ENCODE assay signal across 9 mouse cellular contexts in genomic region chr11:98787691-98788090, GRCm38 (mm10). TPM values are rescaled to one million over a fixed set of nuclear protein-coding genes. Genes with fewer than 3 reads are reported as not detected.
DNase-seq lines count a peak whose midpoint lies in the region; ATAC-seq and TF ChIP-seq lines count a peak whose summit lies in the region.
"Had no signal": no experiment of that assay in that cellular context is flagged by ENCODE, and none has a peak within 500 bp of the region (broad histone marks: within the 10 kb centered on the region; RNA-seq: fewer than 3 reads in every experiment).

No protein-coding gene starts in this region.

- no peaks in the 10 kb centered on the region for H3K9me3 ChIP-seq in heart, embryonic 13.5 days
- H3K9me3 ChIP-seq in lung, postnatal 0 days (ENCODE audit: low read length), result no peaks in the 10 kb centered on the region

- no peak overlapping the region for H3K4me3 ChIP-seq in heart, embryonic 13.5 days
- H3K4me3 ChIP-seq in lung, postnatal 0 days (ENCODE audit: low read depth, low read length), result no peak overlapping the region
- no peak overlapping the region for H3K4me3 ChIP-seq in brown adipose tissue, adult 24 weeks (ENCODE audit: insufficient read depth, low read depth, low read length)

- peak; percentile 72 for TF ChIP-seq CTCF in lung, postnatal 0 days (IDR thresholded peaks at IDR 0.05)

- ATAC-seq in heart, embryonic 13.5 days (ENCODE audit: extremely low read depth, insufficient number of reproducible peaks, low FRiP score, low TSS enrichment), result no peak
- no peak for ATAC-seq in lung, postnatal 0 days

- no peaks in the 10 kb centered on the region for H3K27me3 ChIP-seq in heart, embryonic 13.5 days (replicated peaks)
- no peaks in the 10 kb centered on the region for H3K27me3 ChIP-seq in lung, postnatal 0 days (replicated peaks; ENCODE audit: insufficient read depth, low read length)
- no peaks in the 10 kb centered on the region for H3K27me3 ChIP-seq in splenic B cell, adult 2 months (ENCODE audit: control insufficient read depth, insufficient read depth, low read length, poor library complexity, severe bottlenecking)

- TF ChIP-seq EP300 in lung, postnatal 0 days (IDR thresholded peaks at IDR 0.05), result no peak

- no peak overlapping the region; the same call in 1 of the 2 replicates for H3K9ac ChIP-seq in heart, embryonic 13.5 days
- no peak overlapping the region for H3K9ac ChIP-seq in lung, postnatal 0 days (replicated peaks; ENCODE audit: low read depth)

- H3K4me2 ChIP-seq in heart, embryonic 13.5 days, result peak overlapping the region; percentile 67; the same call in 1 of the 2 replicates
- no peak overlapping the region for H3K4me2 ChIP-seq in lung, postnatal 0 days (replicated peaks; ENCODE audit: low read depth, low read length)

- peak overlapping the region; percentile 98 for H3K27ac ChIP-seq in heart, embryonic 13.5 days (replicated peaks)
- no peak overlapping the region; the same call in 1 of the 2 replicates for H3K27ac ChIP-seq in lung, postnatal 0 days (ENCODE audit: low read length)
- peak overlapping the region; percentile 58 for H3K27ac ChIP-seq in brown adipose tissue, adult 24 weeks (replicated peaks; ENCODE audit: low read depth, low read length)

- 96% methylated on average over 1 of the region's 1 CpGs for WGBS in heart, embryonic 13.5 days
- 95% methylated on average over 1 of the region's 1 CpGs for WGBS in lung, postnatal 0 days

- no peaks in the 10 kb centered on the region for H3K36me3 ChIP-seq in heart, embryonic 13.5 days
- no peaks in the 10 kb centered on the region for H3K36me3 ChIP-seq in lung, postnatal 0 days (ENCODE audit: insufficient read depth, low read length)
- H3K36me3 ChIP-seq in splenic B cell, adult 2 months (ENCODE audit: control insufficient read depth, insufficient read depth, low read length, poor library complexity, severe bottlenecking), result no peaks in the 10 kb centered on the region

- peaks cover 72% of the 10 kb centered on the region for H3K4me1 ChIP-seq in heart, embryonic 13.5 days
- peaks cover 34% of the 10 kb centered on the region for H3K4me1 ChIP-seq in lung, postnatal 0 days (ENCODE audit: insufficient read depth, low read depth, low read length)
- peaks cover 25% of the 10 kb centered on the region for H3K4me1 ChIP-seq in brown adipose tissue, adult 24 weeks (ENCODE audit: control insufficient read depth, insufficient read depth, insufficient read length, low read length)

- no peak for DNase-seq in heart, adult 8-10 months (ENCODE audit: low spot score)
- DNase-seq in lung, postnatal 0 days (ENCODE audit: low spot score), result peak; percentile 52
- DNase-seq in lung, postnatal 25 days (ENCODE audit: low spot score), result no peak
- peak; percentile 50 for DNase-seq in splenic B cell, adult 2 months (ENCODE audit: low read depth, low spot score)
- no peak for DNase-seq in urinary bladder, adult 18-20 months (ENCODE audit: low spot score in 2 of 2)
- DNase-seq in left cerebral cortex, adult 8-10 months (ENCODE audit: low spot score in 2 of 2), result no peak
- DNase-seq: layer of hippocampus, adult 9-11 months had no signal

RNA-seq across cellular contexts. Expression of gene Msl1, which starts 7.6 kb away (rescaled TPM):
- polyA plus RNA-seq in heart, embryonic 13.5 days (2015; fragmentation: Nextera tagmentation; extraction: Ambion mirVana), result 14.6 and 15.7 TPM in 2 replicates
- total RNA-seq in heart, adult 8-10 months (2022), result 10 to 100 TPM; 72.1 to 84.3 (median 78.7) TPM
- polyA plus RNA-seq in lung, postnatal 0 days (2015; fragmentation: Nextera tagmentation; extraction: Ambion mirVana), result 16.3 and 21.3 TPM in 2 replicates
- polyA plus RNA-seq in brown adipose tissue, adult 24 weeks (2012; ENCODE audit: insufficient read depth, insufficient read length, missing spikeins), result 36.3 and 40.8 TPM in 2 replicates
- 100 to 1,000 TPM; 167 to 198 (median 186) TPM for total RNA-seq in left cerebral cortex, adult 8-10 months (2022)

RNA-seq across cellular contexts. Expression of gene Nr1d1, which starts 12.6 kb away (rescaled TPM):
- 5.9 and 6.4 TPM in 2 replicates for polyA plus RNA-seq in heart, embryonic 13.5 days (2015; fragmentation: Nextera tagmentation; extraction: Ambion mirVana)
- total RNA-seq in heart, adult 8-10 months (2022), result 100 to 1,000 TPM in 2 of 4 experiments, 10 to 100 TPM in 2; 81.4 to 121 (median 101) TPM
- polyA plus RNA-seq in lung, postnatal 0 days (2015; fragmentation: Nextera tagmentation; extraction: Ambion mirVana), result 6.9 and 8.9 TPM in 2 replicates
- 78.3 and 90.9 TPM in 2 replicates for polyA plus RNA-seq in brown adipose tissue, adult 24 weeks (2012; ENCODE audit: insufficient read depth, insufficient read length, missing spikeins)
- 100 to 1,000 TPM; 137 to 177 (median 145) TPM for total RNA-seq in left cerebral cortex, adult 8-10 months (2022)

RNA-seq across cellular contexts. Expression of gene Casc3, which starts 17.0 kb away (rescaled TPM):
- polyA plus RNA-seq in heart, embryonic 13.5 days (2015; fragmentation: Nextera tagmentation; extraction: Ambion mirVana), result 22.3 and 23.1 TPM in 2 replicates
- 10 to 100 TPM; 16.0 to 20.9 (median 17.8) TPM for total RNA-seq in heart, adult 8-10 months (2022)
- polyA plus RNA-seq in lung, postnatal 0 days (2015; fragmentation: Nextera tagmentation; extraction: Ambion mirVana), result 22.7 and 22.9 TPM in 2 replicates
- polyA plus RNA-seq in brown adipose tissue, adult 24 weeks (2012; ENCODE audit: insufficient read depth, insufficient read length, missing spikeins), result 9.2 and 16.9 TPM in 2 replicates
- total RNA-seq in left cerebral cortex, adult 8-10 months (2022), result 10 to 100 TPM; 53.6 to 57.8 (median 54.1) TPM

RNA-seq across cellular contexts. Expression of gene Thra, which starts 47.3 kb away (rescaled TPM):
- polyA plus RNA-seq in heart, embryonic 13.5 days (2015; fragmentation: Nextera tagmentation; extraction: Ambion mirVana), result 30.0 and 32.0 TPM in 2 replicates
- 10 to 100 TPM; 92.5 to 98.4 (median 95.1) TPM for total RNA-seq in heart, adult 8-10 months (2022)
- 38.1 and 40.5 TPM in 2 replicates for polyA plus RNA-seq in lung, postnatal 0 days (2015; fragmentation: Nextera tagmentation; extraction: Ambion mirVana)
- 64.4 and 82.3 TPM in 2 replicates for polyA plus RNA-seq in brown adipose tissue, adult 24 weeks (2012; ENCODE audit: insufficient read depth, insufficient read length, missing spikeins)
- 100 to 1,000 TPM; 713 to 794 (median 760) TPM for total RNA-seq in left cerebral cortex, adult 8-10 months (2022)

RNA-seq across cellular contexts. Expression of gene Rapgefl1, which starts 48.9 kb away (rescaled TPM):
- polyA plus RNA-seq in heart, embryonic 13.5 days (2015; fragmentation: Nextera tagmentation; extraction: Ambion mirVana), result 0.64 and 0.98 TPM in 2 replicates
- 1 to 10 TPM in 1 of 4 experiments, under 1 TPM in 3; 0.38 to 1.1 (median 0.76) TPM for total RNA-seq in heart, adult 8-10 months (2022)
- 1.1 and 1.5 TPM in 2 replicates for polyA plus RNA-seq in lung, postnatal 0 days (2015; fragmentation: Nextera tagmentation; extraction: Ambion mirVana)
- polyA plus RNA-seq in brown adipose tissue, adult 24 weeks (2012; ENCODE audit: insufficient read depth, insufficient read length, missing spikeins), result 0.40 TPM in 1 of 2 replicates, not detected in the other
- total RNA-seq in left cerebral cortex, adult 8-10 months (2022), result 100 to 1,000 TPM; 130 to 140 (median 139) TPM

Comparison
In these comparisons a context has a peak if more than half of its experiments do, and no peak if none do; other contexts are left out.
1. DNase-seq: peak in lung, postnatal 0 days (single experiment) and splenic B cell, adult 2 months (single experiment); none in heart, adult 8-10 months (single experiment), lung, postnatal 25 days (single experiment), urinary bladder, adult 18-20 months (0 of 2) and left cerebral cortex, adult 8-10 months (0 of 2).